ENCODE assay signal across 33 mouse cellular contexts in the genomic region with DNA sequence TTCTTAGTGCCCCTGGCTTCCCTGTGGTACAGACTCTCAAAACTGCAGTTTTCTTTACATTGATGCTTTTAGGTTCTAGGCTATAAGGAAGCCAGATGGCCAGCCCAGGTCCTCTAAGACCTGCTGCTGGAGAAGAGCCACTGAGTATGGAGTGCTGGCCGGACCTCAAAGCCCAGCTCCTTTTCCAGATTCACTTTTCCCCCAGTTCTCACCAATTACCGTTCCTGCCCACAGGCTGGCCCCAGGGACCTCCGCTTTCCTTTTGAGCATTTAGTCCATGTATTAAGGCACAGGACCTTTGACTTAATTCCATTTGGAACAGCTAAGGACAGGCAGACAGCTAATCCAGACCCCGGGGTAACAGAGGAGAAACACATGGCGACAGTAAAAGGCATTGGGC. TPM values are rescaled to one million over a fixed set of nuclear protein-coding genes. Genes with fewer than 3 reads are reported as not detected.
A peak's percentile ranks its signal among the peaks of the same experiment; 100 is the strongest.
DNase-seq lines count a peak whose midpoint lies in the region; ATAC-seq and TF ChIP-seq lines count a peak whose summit lies in the region.
"Had no signal": no experiment of that assay in that cellular context is flagged by ENCODE, and none has a peak within 500 bp of the region (broad histone marks: within the 10 kb centered on the region; RNA-seq: fewer than 3 reads in every experiment).

No protein-coding gene starts in this region.

- no peak for TF ChIP-seq CTCF in cerebellum, adult 2 months (IDR thresholded peaks at IDR 0.05; ENCODE audit: borderline replicate concordance, insufficient read depth, low read depth, low read length)

- 30% methylated on average over 5 of the region's 5 CpGs for WGBS in cerebellum, adult 2 months
- WGBS in hindbrain, embryonic 16.5 days = 78% methylated on average over 5 of the region's 5 CpGs

- H3K9ac ChIP-seq in hindbrain, embryonic 16.5 days (ENCODE audit: low read depth, low read length) = no peak overlapping the region
- H3K9ac ChIP-seq: embryonic facial prominence, embryonic 15.5 days; forebrain, embryonic 12.5 days; forebrain, postnatal 0 days; heart, embryonic 13.5 days; hindbrain, embryonic 15.5 days; liver, embryonic 15.5 days; lung, embryonic 14.5 days; midbrain, embryonic 15.5 days; neural tube, embryonic 15.5 days had no signal

- peaks cover 20% of the 10 kb centered on the region for H3K4me1 ChIP-seq in cerebellum, adult 2 months (ENCODE audit: control insufficient read depth, insufficient read depth, low read length)
- H3K4me1 ChIP-seq in hindbrain, embryonic 16.5 days (ENCODE audit: control insufficient read depth, insufficient read depth, low read depth, low read length) = no peaks in the 10 kb centered on the region
- H3K4me1 ChIP-seq: embryonic facial prominence, embryonic 15.5 days; forebrain, embryonic 12.5 days; heart, embryonic 13.5 days; hindbrain, embryonic 15.5 days; liver, embryonic 15.5 days; midbrain, embryonic 10.5 days; midbrain, embryonic 15.5 days; neural tube, embryonic 15.5 days had no signal

- H3K4me2 ChIP-seq in hindbrain, embryonic 16.5 days (ENCODE audit: low read length) = no peak overlapping the region
- H3K4me2 ChIP-seq: embryonic facial prominence, embryonic 15.5 days; forebrain, embryonic 12.5 days; heart, embryonic 13.5 days; hindbrain, embryonic 15.5 days; liver, embryonic 15.5 days; lung, embryonic 14.5 days; midbrain, embryonic 15.5 days; neural tube, embryonic 15.5 days had no signal

- no peak overlapping the region for H3K27ac ChIP-seq in cerebellum, adult 2 months (ENCODE audit: insufficient read depth, low read length)
- H3K27ac ChIP-seq in hindbrain, embryonic 16.5 days (ENCODE audit: low read depth, low read length) = no peak overlapping the region
- H3K27ac ChIP-seq: embryonic facial prominence, embryonic 10.5 days; embryonic facial prominence, embryonic 15.5 days; forebrain, embryonic 12.5 days; heart, embryonic 13.5 days; hindbrain, embryonic 10.5 days; hindbrain, embryonic 15.5 days; liver, embryonic 15.5 days; midbrain, embryonic 10.5 days; midbrain, embryonic 15.5 days; neural tube, embryonic 15.5 days; stomach, postnatal 0 days had no signal

- no peak for TF ChIP-seq POLR2A in cerebellum, adult 2 months (IDR thresholded peaks at IDR 0.05; ENCODE audit: borderline replicate concordance, insufficient read depth, low read length)

- H3K27me3 ChIP-seq in cerebellum, adult 2 months (ENCODE audit: control insufficient read depth, insufficient read depth, low read length) = no peaks in the 10 kb centered on the region
- no peaks in the 10 kb centered on the region for H3K27me3 ChIP-seq in hindbrain, embryonic 16.5 days (replicated peaks; ENCODE audit: control insufficient read depth, insufficient read depth, low read length)
- H3K27me3 ChIP-seq: embryonic facial prominence, embryonic 15.5 days; forebrain, embryonic 12.5 days; heart, embryonic 13.5 days; hindbrain, embryonic 15.5 days; liver, embryonic 15.5 days; midbrain, embryonic 15.5 days; neural tube, embryonic 15.5 days had no signal

- peak; percentile 46 for DNase-seq in adrenal gland, postnatal 14 days
- DNase-seq in adrenal gland, postnatal 4 days (ENCODE audit: low spot score in 2 of 2) = no peak
- peak; percentile 49 for DNase-seq in brain, adult 2 months (ENCODE audit: low read depth, low spot score)
- peak; percentile 58 to 74 for DNase-seq in cerebellum, adult 2 months
- peak; percentile 36 to 55 for DNase-seq in cerebellum, postnatal 14 days
- no peak for DNase-seq in layer of hippocampus, adult 18-20 months (ENCODE audit: low spot score in 2 of 2)
- DNase-seq in embryo, embryonic 11 days = no peak
- DNase-seq: adrenal gland, adult 8-10 months; forebrain, postnatal 0 days; heart, postnatal 10 days; kidney, adult 18-20 months; kidney, postnatal 36 days; lung, embryonic 14.5 days; lung, postnatal 14 days; retina, postnatal 1 day; right cerebral cortex, postnatal 25 days; spleen, adult 18-20 months; thymus, adult 18-20 months; thymus, postnatal 36 days had no signal

- ATAC-seq in hindbrain, embryonic 16.5 days = no peak
- ATAC-seq: forebrain, postnatal 0 days; midbrain, embryonic 15.5 days had no signal

- no peak overlapping the region for H3K4me3 ChIP-seq in cerebellum, adult 2 months (replicated peaks; ENCODE audit: insufficient read depth, low read depth, low read length)
- H3K4me3 ChIP-seq in hindbrain, embryonic 16.5 days (ENCODE audit: low read length) = no peak overlapping the region
- H3K4me3 ChIP-seq: embryonic facial prominence, embryonic 10.5 days; embryonic facial prominence, embryonic 15.5 days; forebrain, embryonic 12.5 days; heart, embryonic 13.5 days; hindbrain, embryonic 10.5 days; hindbrain, embryonic 15.5 days; liver, embryonic 15.5 days; midbrain, embryonic 10.5 days; midbrain, embryonic 15.5 days; neural tube, embryonic 15.5 days had no signal

- no peaks in the 10 kb centered on the region for H3K9me3 ChIP-seq in hindbrain, embryonic 16.5 days (ENCODE audit: control insufficient read depth, low read length)
- H3K9me3 ChIP-seq: embryonic facial prominence, embryonic 10.5 days; embryonic facial prominence, embryonic 15.5 days; forebrain, embryonic 12.5 days; heart, embryonic 13.5 days; hindbrain, embryonic 10.5 days; hindbrain, embryonic 15.5 days; liver, embryonic 15.5 days; midbrain, embryonic 10.5 days; midbrain, embryonic 15.5 days; neural tube, embryonic 15.5 days had no signal

- no peaks in the 10 kb centered on the region for H3K36me3 ChIP-seq in hindbrain, embryonic 16.5 days (ENCODE audit: control insufficient read depth, insufficient read depth, low read length)
- H3K36me3 ChIP-seq: embryonic facial prominence, embryonic 10.5 days; embryonic facial prominence, embryonic 15.5 days; forebrain, embryonic 12.5 days; heart, embryonic 13.5 days; hindbrain, embryonic 10.5 days; hindbrain, embryonic 15.5 days; liver, embryonic 15.5 days; midbrain, embryonic 10.5 days; midbrain, embryonic 15.5 days; neural tube, embryonic 15.5 days had no signal

RNA-seq across cellular contexts. Expression of gene Kif5c, which starts 28.6 kb away (rescaled TPM):
- total RNA-seq in adrenal gland, postnatal 14 days (2021) = 7.0 and 10.0 TPM in 2 replicates
- total RNA-seq in adrenal gland, postnatal 4 days (2021) = 10 to 100 TPM; 20.8 to 31.1 TPM
- polyA plus RNA-seq in cerebellum, adult 2 months (2012; rRNA removed) = 257 and 291 TPM in 2 replicates
- 100 to 1,000 TPM; 504 to 525 TPM for total RNA-seq in layer of hippocampus, adult 18-20 months (2021)
- 168 and 173 TPM in 2 replicates for polyA plus RNA-seq in hindbrain, embryonic 16.5 days (2015; fragmentation: Nextera tagmentation; extraction: Ambion mirVana)
- total RNA-seq: megakaryocyte progenitor cell, adult 5-6 weeks had no signal
- polyA plus RNA-seq: liver, adult 2 months had no signal

Comparison
In these comparisons a context has a peak if more than half of its experiments do, and no peak if none do; other contexts are left out.
1. DNase-seq: peak in adrenal gland, postnatal 14 days (single experiment), brain, adult 2 months (single experiment), cerebellum, adult 2 months (2 of 2) and cerebellum, postnatal 14 days (2 of 2); none in adrenal gland, postnatal 4 days (0 of 2), layer of hippocampus, adult 18-20 months (0 of 2) and embryo, embryonic 11 days (single experiment).
2. RNA of gene Kif5c, which starts 28.6 kb away (total RNA-seq): 504 to 525 TPM in layer of hippocampus, adult 18-20 months; 20.8 to 31.1 TPM in adrenal gland, postnatal 4 days and 7.0 to 10.0 TPM in adrenal gland, postnatal 14 days; every median in the first group is over 10 times any median in the second.